Mouse (Mus musculus): ENCODE measurements at regions not wholly inside any gene's neighbourhood (a gene's known extent, or its start where the extent isn't known, plus 50 kb on each side); places are given as distances from the start of the nearest gene placed in this dataset.

DNA sequence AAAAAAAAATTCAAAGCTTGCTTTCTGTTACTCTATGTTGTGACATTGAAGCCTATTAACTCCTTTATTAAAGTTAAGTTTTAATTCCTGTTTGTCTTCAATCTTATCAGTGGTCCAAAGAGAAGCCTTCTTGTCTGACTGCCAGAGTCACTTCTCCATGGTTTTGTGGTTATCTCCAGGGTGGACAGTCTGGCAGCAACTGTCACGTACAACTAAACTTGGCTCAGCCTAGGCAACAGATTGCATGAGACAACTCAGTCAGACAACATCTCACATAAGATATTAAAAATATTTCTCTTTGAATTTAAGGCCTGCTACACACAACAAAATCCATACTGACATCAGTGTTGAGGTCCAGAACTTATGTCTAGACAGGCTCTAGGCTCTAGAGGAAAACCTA, 406.7 kb upstream of the Slc39a10 start:
- TF ChIP-seq CTCF (IDR thresholded peaks at IDR 0.05; ENCODE audit: low read depth) = no peak
- no peak for TF ChIP-seq EP300 (IDR thresholded peaks at IDR 0.05; ENCODE audit: low read depth)

All from liver, embryonic 14.5 days (tissue).